Mouse (Mus musculus): ENCODE measurements at regions not wholly inside any gene's neighbourhood (a gene's known extent, or its start where the extent isn't known, plus 50 kb on each side); places are given as distances from the start of the nearest gene placed in this dataset.

- H3K36me3 ChIP-seq (replicated peaks): no peaks in the 10 kb centered on the region
- no peaks in the 10 kb centered on the region for H3K27me3 ChIP-seq (ENCODE audit: poor library complexity, severe bottlenecking)
- H3K4me1 ChIP-seq: no peaks in the 10 kb centered on the region
- H3K27ac ChIP-seq: no peak overlapping the region
- WGBS: 79% methylated on average over 9 of the region's 9 CpGs
- no peak for DNase-seq (ENCODE audit: extremely low spot score, low spot score)
- H3K9me3 ChIP-seq: no peaks in the 10 kb centered on the region
- no peak overlapping the region for H3K4me3 ChIP-seq
These were observed 71.8 kb upstream of the Mb21d2 start for GRCm38 (mm10) chr16:29001249-29001648.

- no peak overlapping the region for H3K27ac ChIP-seq
- no peaks in the 10 kb centered on the region for H3K27me3 ChIP-seq (ENCODE audit: poor library complexity, severe bottlenecking)
- H3K36me3 ChIP-seq (replicated peaks): no peaks in the 10 kb centered on the region
- no peak overlapping the region for H3K4me3 ChIP-seq
- no peaks in the 10 kb centered on the region for H3K9me3 ChIP-seq
- no peaks in the 10 kb centered on the region for H3K4me1 ChIP-seq
- DNase-seq (ENCODE audit: extremely low spot score, low spot score): no peak
- 96% methylated on average over 4 of the region's 4 CpGs for WGBS
These were observed 70.2 kb upstream of the Mb21d2 start for GRCm38 (mm10) chr16:28999641-29000040.

GRCm38 (mm10) chr16:28996629-28997028 is 67.2 kb upstream of the Mb21d2 start:
- H3K9me3 ChIP-seq: no peaks in the 10 kb centered on the region
- H3K27ac ChIP-seq: no peak overlapping the region
- DNase-seq (ENCODE audit: extremely low spot score, low spot score): no peak
- no peak overlapping the region for H3K4me3 ChIP-seq
- 88% methylated on average over 3 of the region's 3 CpGs for WGBS
- no peaks in the 10 kb centered on the region for H3K36me3 ChIP-seq (replicated peaks)
- no peaks in the 10 kb centered on the region for H3K27me3 ChIP-seq (ENCODE audit: poor library complexity, severe bottlenecking)
- no peaks in the 10 kb centered on the region for H3K4me1 ChIP-seq

GRCm38 (mm10) chr16:28990666-28991065 is 61.2 kb upstream of the Mb21d2 start:
- H3K9me3 ChIP-seq: no peaks in the 10 kb centered on the region
- H3K27me3 ChIP-seq (ENCODE audit: poor library complexity, severe bottlenecking): no peaks in the 10 kb centered on the region
- 93% methylated on average over 3 of the region's 3 CpGs for WGBS
- no peaks in the 10 kb centered on the region for H3K4me1 ChIP-seq
- H3K36me3 ChIP-seq (replicated peaks): no peaks in the 10 kb centered on the region
- no peak overlapping the region for H3K27ac ChIP-seq
- no peak for DNase-seq (ENCODE audit: extremely low spot score, low spot score)
- H3K4me3 ChIP-seq: no peak overlapping the region

GRCm38 (mm10) chr16:28984931-28985330 is 55.5 kb upstream of the Mb21d2 start:
- no peaks in the 10 kb centered on the region for H3K9me3 ChIP-seq
- 78% methylated on average over 6 of the region's 6 CpGs for WGBS
- no peaks in the 10 kb centered on the region for H3K36me3 ChIP-seq (replicated peaks)
- H3K27me3 ChIP-seq (ENCODE audit: poor library complexity, severe bottlenecking): no peaks in the 10 kb centered on the region
- H3K4me1 ChIP-seq: 0 out of 2 replicates have a peak, but pooled peaks cover 2% of the 10 kb centered on the region
- no peak overlapping the region for H3K4me3 ChIP-seq
- no peak overlapping the region for H3K27ac ChIP-seq
- no peak for DNase-seq (ENCODE audit: extremely low spot score, low spot score)

- WGBS: 78% methylated on average over 7 of the region's 7 CpGs
- Histone ChIP-seq H3K27me3 (ENCODE audit: poor library complexity, severe bottlenecking) (no peaks in the 10 kb centered on the region), H3K9me3 (no peaks in the 10 kb centered on the region), H3K36me3 (replicated peaks) (no peaks in the 10 kb centered on the region), H3K27ac (no peak overlapping the region), H3K4me1 (0 out of 2 replicates have a peak, but pooled peaks cover 2% of the 10 kb centered on the region), H3K4me3 (no peak overlapping the region)
- no peak for DNase-seq (ENCODE audit: extremely low spot score, low spot score)
These were observed 53.4 kb upstream of the Mb21d2 start for GRCm38 (mm10) chr16:28982901-28983300.

All from forebrain, embryonic 10.5 days (tissue).